25 mouse cellular contexts compared by ENCODE assay signal in the genomic region with DNA sequence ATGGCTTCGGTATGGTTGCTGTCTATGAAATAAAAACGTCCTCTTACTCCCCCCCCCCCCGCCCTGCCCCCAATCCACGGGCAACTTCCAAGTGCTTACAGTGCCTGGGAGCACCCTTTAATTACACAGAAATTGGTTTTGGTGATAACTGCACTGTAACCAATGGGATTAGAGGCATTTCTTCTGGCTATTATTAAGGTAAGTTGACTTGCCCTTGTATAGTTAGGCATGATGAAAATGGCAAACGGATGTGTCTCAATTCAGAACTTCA. TPM values are rescaled to one million over a fixed set of nuclear protein-coding genes. Genes with fewer than 3 reads are reported as not detected.
DNase-seq lines count a peak whose midpoint lies in the region; ATAC-seq lines count a peak whose summit lies in the region.
"Had no signal": no experiment of that assay in that cellular context is flagged by ENCODE, and none has a peak within 500 bp of the region (broad histone marks: within the 10 kb centered on the region; RNA-seq: fewer than 3 reads in every experiment).

No protein-coding gene starts in this region.

- H3K4me1 ChIP-seq in embryonic facial prominence, embryonic 14.5 days (ENCODE audit: control insufficient read depth, insufficient read depth, low read length): no peaks in the 10 kb centered on the region
- H3K4me1 ChIP-seq in embryonic facial prominence, embryonic 10.5 days: no peaks in the 10 kb centered on the region
- no peaks in the 10 kb centered on the region for H3K4me1 ChIP-seq in midbrain, embryonic 11.5 days (ENCODE audit: control insufficient read depth, insufficient read depth, low read length)
- no peaks in the 10 kb centered on the region for H3K4me1 ChIP-seq in midbrain, embryonic 10.5 days
- no peaks in the 10 kb centered on the region for H3K4me1 ChIP-seq in midbrain, embryonic 14.5 days (ENCODE audit: control insufficient read depth, insufficient read depth, low read length)
- H3K4me1 ChIP-seq: embryonic facial prominence, embryonic 12.5 days; forebrain, embryonic 12.5 days; heart, embryonic 10.5 days; hindbrain, embryonic 10.5 days; hindbrain, embryonic 13.5 days had no signal

- no peaks in the 10 kb centered on the region for H3K27me3 ChIP-seq in embryonic facial prominence, embryonic 14.5 days (replicated peaks; ENCODE audit: control insufficient read depth, insufficient read depth, low read length)
- H3K27me3 ChIP-seq in embryonic facial prominence, embryonic 10.5 days (replicated peaks; ENCODE audit: low read depth, poor library complexity, severe bottlenecking): no peaks in the 10 kb centered on the region
- H3K27me3 ChIP-seq in midbrain, embryonic 11.5 days (ENCODE audit: control insufficient read depth, insufficient read depth, low read length): no peaks in the 10 kb centered on the region
- no peaks in the 10 kb centered on the region for H3K27me3 ChIP-seq in midbrain, embryonic 10.5 days (ENCODE audit: low read depth, poor library complexity, severe bottlenecking)
- H3K27me3 ChIP-seq in midbrain, embryonic 14.5 days (ENCODE audit: control insufficient read depth, insufficient read depth, low read length): no peaks in the 10 kb centered on the region
- H3K27me3 ChIP-seq: embryonic facial prominence, embryonic 12.5 days; forebrain, embryonic 12.5 days; hindbrain, embryonic 13.5 days had no signal

- H3K27ac ChIP-seq in embryonic facial prominence, embryonic 14.5 days (replicated peaks; ENCODE audit: low read depth, low read length): no peak overlapping the region
- H3K27ac ChIP-seq in embryonic facial prominence, embryonic 10.5 days (replicated peaks): no peak overlapping the region
- H3K27ac ChIP-seq in midbrain, embryonic 11.5 days (ENCODE audit: low read depth, low read length): no peak overlapping the region
- no peak overlapping the region for H3K27ac ChIP-seq in midbrain, embryonic 10.5 days (replicated peaks)
- H3K27ac ChIP-seq in midbrain, embryonic 14.5 days (replicated peaks; ENCODE audit: low read depth, low read length): no peak overlapping the region
- H3K27ac ChIP-seq: embryonic facial prominence, embryonic 12.5 days; forebrain, embryonic 12.5 days; heart, embryonic 10.5 days; hindbrain, embryonic 10.5 days; hindbrain, embryonic 13.5 days had no signal

- H3K9ac ChIP-seq in embryonic facial prominence, embryonic 14.5 days (ENCODE audit: low read depth, low read length): no peak overlapping the region
- no peak overlapping the region for H3K9ac ChIP-seq in midbrain, embryonic 11.5 days (ENCODE audit: low read length)
- H3K9ac ChIP-seq in midbrain, embryonic 14.5 days (replicated peaks; ENCODE audit: low read length): no peak overlapping the region
- H3K9ac ChIP-seq: embryonic facial prominence, embryonic 12.5 days; forebrain, embryonic 12.5 days; hindbrain, embryonic 13.5 days had no signal

- WGBS in embryonic facial prominence, embryonic 14.5 days: 63% methylated on average over 5 of the region's 5 CpGs
- WGBS in embryonic facial prominence, embryonic 10.5 days: 77% methylated on average over 5 of the region's 5 CpGs
- WGBS in midbrain, embryonic 11.5 days: 61% methylated on average over 5 of the region's 5 CpGs
- 74% methylated on average over 5 of the region's 5 CpGs for WGBS in midbrain, embryonic 10.5 days
- WGBS in midbrain, embryonic 14.5 days: 52% methylated on average over 5 of the region's 5 CpGs

- H3K4me2 ChIP-seq in embryonic facial prominence, embryonic 14.5 days (ENCODE audit: low read depth, low read length): no peak overlapping the region
- no peak overlapping the region for H3K4me2 ChIP-seq in midbrain, embryonic 11.5 days
- H3K4me2 ChIP-seq in midbrain, embryonic 14.5 days (ENCODE audit: low read length): no peak overlapping the region
- H3K4me2 ChIP-seq: embryonic facial prominence, embryonic 12.5 days; forebrain, embryonic 12.5 days; hindbrain, embryonic 13.5 days had no signal

- H3K9me3 ChIP-seq in embryonic facial prominence, embryonic 14.5 days (ENCODE audit: control insufficient read depth, low read length): 0 out of 2 replicates have a peak, but pooled peaks cover 4% of the 10 kb centered on the region
- no peaks in the 10 kb centered on the region for H3K9me3 ChIP-seq in embryonic facial prominence, embryonic 10.5 days
- no peaks in the 10 kb centered on the region for H3K9me3 ChIP-seq in midbrain, embryonic 11.5 days (ENCODE audit: control insufficient read depth, low read length)
- no peaks in the 10 kb centered on the region for H3K9me3 ChIP-seq in midbrain, embryonic 10.5 days (replicated peaks)
- no peaks in the 10 kb centered on the region for H3K9me3 ChIP-seq in midbrain, embryonic 14.5 days (ENCODE audit: control insufficient read depth, low read length)
- H3K9me3 ChIP-seq: embryonic facial prominence, embryonic 12.5 days; forebrain, embryonic 12.5 days; heart, embryonic 10.5 days; hindbrain, embryonic 10.5 days; hindbrain, embryonic 13.5 days had no signal

- no peak overlapping the region for H3K4me3 ChIP-seq in embryonic facial prominence, embryonic 14.5 days (ENCODE audit: low read depth, low read length)
- H3K4me3 ChIP-seq in embryonic facial prominence, embryonic 10.5 days: no peak overlapping the region
- H3K4me3 ChIP-seq in midbrain, embryonic 11.5 days (ENCODE audit: low read depth, low read length): no peak overlapping the region
- H3K4me3 ChIP-seq in midbrain, embryonic 10.5 days: no peak overlapping the region
- H3K4me3 ChIP-seq in midbrain, embryonic 14.5 days (replicated peaks; ENCODE audit: low read depth, low read length): no peak overlapping the region
- H3K4me3 ChIP-seq: embryonic facial prominence, embryonic 12.5 days; erythroblast, embryonic 14.5 days; forebrain, embryonic 12.5 days; heart, embryonic 10.5 days; hindbrain, embryonic 10.5 days; hindbrain, embryonic 13.5 days had no signal

- ATAC-seq in embryonic facial prominence, embryonic 14.5 days (ENCODE audit: low read depth): peak; percentile 72; the same call in 1 of the 2 replicates
- 0 out of 2 replicates have a peak, but pooled peaks have one; percentile 14 for ATAC-seq in midbrain, embryonic 11.5 days (ENCODE audit: low FRiP score)
- peak; percentile 67; the same call in 1 of the 2 replicates for ATAC-seq in midbrain, embryonic 14.5 days (ENCODE audit: low FRiP score, low TSS enrichment)
- ATAC-seq in megakaryocyte progenitor cell, adult 5-6 weeks (replicated peaks; ENCODE audit: poor library complexity): no peak
- ATAC-seq: activated CD4-positive, CD25-positive, alpha-beta regulatory T cell, adult 4 months; forebrain, embryonic 16.5 days; hindbrain, embryonic 16.5 days had no signal

- H3K36me3 ChIP-seq in embryonic facial prominence, embryonic 14.5 days (ENCODE audit: control insufficient read depth, insufficient read depth, low read length): no peaks in the 10 kb centered on the region
- H3K36me3 ChIP-seq in embryonic facial prominence, embryonic 10.5 days (replicated peaks): no peaks in the 10 kb centered on the region
- H3K36me3 ChIP-seq in midbrain, embryonic 11.5 days (ENCODE audit: control insufficient read depth, insufficient read depth, low read length): no peaks in the 10 kb centered on the region
- H3K36me3 ChIP-seq in midbrain, embryonic 10.5 days: no peaks in the 10 kb centered on the region
- no peaks in the 10 kb centered on the region for H3K36me3 ChIP-seq in midbrain, embryonic 14.5 days (ENCODE audit: control insufficient read depth, insufficient read depth, low read length)
- H3K36me3 ChIP-seq: embryonic facial prominence, embryonic 12.5 days; forebrain, embryonic 12.5 days; heart, embryonic 10.5 days; hindbrain, embryonic 10.5 days; hindbrain, embryonic 13.5 days had no signal

- DNase-seq in embryonic facial prominence, embryonic 14.5 days (ENCODE audit: low spot score): no peak
- DNase-seq in embryonic facial prominence, embryonic 10.5 days (ENCODE audit: low spot score): no peak
- no peak for DNase-seq in midbrain, embryonic 11.5 days (ENCODE audit: low spot score, missing footprints)
- DNase-seq in midbrain, embryonic 10.5 days (ENCODE audit: low spot score): no peak
- no peak for DNase-seq in midbrain, embryonic 14.5 days
- no peak for DNase-seq in gastrocnemius, adult 8-10 months (ENCODE audit: low spot score in 2 of 2)
- DNase-seq: adrenal gland, adult 8-10 months; adrenal gland, postnatal 25 days; cerebellum, adult 18-20 months; cerebellum, adult 9-10 months; cerebellum, postnatal 14 days; gastrocnemius, postnatal 14 days; heart, adult 11 months; heart, postnatal 10 days; heart, postnatal 36 days had no signal

RNA-seq across cellular contexts. Expression of a gene that starts 42.9 kb away (rescaled TPM):
- 19.0 and 20.1 TPM in 2 replicates for polyA plus RNA-seq in embryonic facial prominence, embryonic 14.5 days (2014; fragmentation: Nextera tagmentation; extraction: Ambion mirVana)
- 14.5 and 18.7 TPM in 2 replicates for polyA plus RNA-seq in embryonic facial prominence, embryonic 10.5 days (2016; fragmentation: Nextera tagmentation; extraction: Ambion mirVana)
- 9.1 and 9.3 TPM in 2 replicates for polyA plus RNA-seq in midbrain, embryonic 11.5 days (2014; fragmentation: Nextera tagmentation; extraction: Ambion mirVana)
- 7.8 and 7.9 TPM in 2 replicates for polyA plus RNA-seq in midbrain, embryonic 10.5 days (2016; fragmentation: Nextera tagmentation; extraction: Ambion mirVana)
- polyA plus RNA-seq in midbrain, embryonic 14.5 days (2014; fragmentation: Nextera tagmentation; extraction: Ambion mirVana): 2.3 and 3.4 TPM in 2 replicates
- total RNA-seq in gastrocnemius, adult 8-10 months (2022): under 1 TPM in 3 of 4 experiments, not detected in 1; 0.08 to 0.29 (median 0.29) TPM
- 0.17 TPM in 1 of 2 replicates, not detected in the other for total RNA-seq in megakaryocyte progenitor cell, adult 5-6 weeks (2015)
- 0.68 TPM in 1 of 2 replicates, not detected in the other for total RNA-seq in megakaryocyte progenitor cell, adult 5-6 weeks (2017)
- polyA plus RNA-seq: activated CD4-positive, CD25-positive, alpha-beta regulatory T cell, adult 4 months; erythroblast, embryonic 14.5 days had no signal
